Mouse (Mus musculus) heart, adult 11 months (tissue): ENCODE measurements at regions not wholly inside any gene's neighbourhood (a gene's known extent, or its start where the extent isn't known, plus 50 kb on each side); places are given as distances from the start of the nearest gene placed in this dataset.

Experiments
- DNase-seq: peaks from one replicate; pipeline ENCODE4 v3.0.0; 2022

DNA sequence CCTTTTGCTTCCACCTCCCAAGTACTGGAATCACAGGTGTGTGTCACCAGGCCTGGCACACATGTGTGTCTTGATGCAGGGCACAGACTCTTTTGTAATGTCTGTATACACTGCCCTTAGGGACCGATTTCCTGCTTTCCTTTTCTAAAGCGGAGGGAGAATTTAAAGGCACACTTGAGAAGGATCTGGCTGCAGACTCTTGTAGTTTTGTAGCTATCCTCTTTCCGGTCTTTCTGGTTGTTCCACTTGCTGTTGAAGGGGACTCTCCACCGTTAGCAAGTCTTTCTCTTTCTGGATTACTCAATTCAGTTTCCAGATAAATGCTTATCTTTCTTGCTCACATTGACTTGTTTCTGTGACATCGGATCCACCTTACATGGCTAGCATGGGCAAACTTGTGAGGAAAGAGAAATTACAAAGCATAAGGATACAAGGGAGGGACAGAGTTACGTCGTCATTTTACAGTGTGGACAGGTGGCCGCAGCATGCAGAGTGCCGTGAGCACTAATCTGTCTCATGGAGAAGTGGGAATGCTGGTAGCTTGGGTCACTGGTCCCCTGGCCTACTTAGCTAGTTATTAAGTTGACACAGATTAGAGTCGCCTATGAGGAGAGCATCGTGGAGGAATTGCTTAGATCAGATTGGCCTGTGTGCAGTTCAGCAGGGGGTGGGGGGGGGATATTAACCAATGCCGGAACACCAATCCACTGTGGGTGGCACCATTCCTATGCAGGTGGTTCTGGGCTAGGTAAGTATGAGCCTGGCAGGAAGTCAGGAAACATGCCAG, 54.4 kb upstream of the Parp11 start:
- DNase-seq: peak; percentile 68

DNA sequence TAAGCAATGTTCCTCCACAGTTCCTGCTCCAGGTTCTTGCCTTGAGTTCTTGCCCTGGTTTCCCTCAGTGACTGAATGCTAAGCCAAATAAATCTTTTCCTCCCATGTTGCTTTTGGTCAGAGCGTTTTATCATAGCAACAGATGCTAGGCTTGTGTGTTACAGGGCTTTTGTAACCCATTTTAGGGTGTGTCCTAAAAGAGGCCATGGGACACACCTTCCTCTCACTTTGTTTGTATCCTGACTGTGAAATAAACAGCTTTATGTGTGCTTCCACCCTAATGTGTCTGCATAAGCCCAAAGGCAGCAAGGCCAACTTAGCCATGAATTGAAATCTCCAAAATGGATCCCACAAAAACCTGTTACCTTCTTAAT, 53.9 kb upstream of the Parp11 start:
- no peak for DNase-seq

DNA sequence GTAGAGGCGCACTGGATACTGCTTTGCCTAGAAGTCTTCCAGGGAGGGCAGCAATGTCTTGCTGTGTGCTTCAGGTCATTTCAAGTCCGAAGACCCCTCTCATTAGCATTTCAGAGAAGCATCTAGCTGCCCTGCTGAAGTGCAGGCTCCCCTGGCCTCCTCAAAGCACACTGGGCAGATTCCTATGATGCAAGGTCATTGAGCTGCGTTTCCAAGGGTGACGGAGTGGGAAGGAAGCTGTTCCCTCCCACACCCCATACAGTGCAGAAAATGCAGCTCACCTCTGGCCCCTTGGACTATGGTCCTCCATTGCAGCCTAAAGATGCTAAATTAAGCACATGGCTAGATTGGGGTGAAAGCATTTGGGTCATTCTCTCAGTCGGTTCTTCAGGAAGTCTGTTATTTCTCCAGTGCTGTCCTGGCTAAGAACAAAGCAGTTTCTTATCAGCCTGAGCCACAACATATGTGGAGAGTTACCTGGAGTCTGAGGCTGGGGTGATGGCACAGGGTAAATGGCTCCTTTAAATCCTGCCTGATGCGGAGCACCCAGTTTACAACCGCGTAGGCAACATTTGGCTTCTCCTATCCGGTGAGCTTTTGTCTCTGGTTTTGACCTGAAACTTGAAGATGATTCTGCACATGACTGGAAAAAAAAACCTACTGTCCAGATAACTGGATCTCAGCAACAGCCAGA, 52.6 kb upstream of the Parp11 start:
- no peak for DNase-seq
